ENCODE assay signal across 8 mouse cellular contexts in the genomic region with DNA sequence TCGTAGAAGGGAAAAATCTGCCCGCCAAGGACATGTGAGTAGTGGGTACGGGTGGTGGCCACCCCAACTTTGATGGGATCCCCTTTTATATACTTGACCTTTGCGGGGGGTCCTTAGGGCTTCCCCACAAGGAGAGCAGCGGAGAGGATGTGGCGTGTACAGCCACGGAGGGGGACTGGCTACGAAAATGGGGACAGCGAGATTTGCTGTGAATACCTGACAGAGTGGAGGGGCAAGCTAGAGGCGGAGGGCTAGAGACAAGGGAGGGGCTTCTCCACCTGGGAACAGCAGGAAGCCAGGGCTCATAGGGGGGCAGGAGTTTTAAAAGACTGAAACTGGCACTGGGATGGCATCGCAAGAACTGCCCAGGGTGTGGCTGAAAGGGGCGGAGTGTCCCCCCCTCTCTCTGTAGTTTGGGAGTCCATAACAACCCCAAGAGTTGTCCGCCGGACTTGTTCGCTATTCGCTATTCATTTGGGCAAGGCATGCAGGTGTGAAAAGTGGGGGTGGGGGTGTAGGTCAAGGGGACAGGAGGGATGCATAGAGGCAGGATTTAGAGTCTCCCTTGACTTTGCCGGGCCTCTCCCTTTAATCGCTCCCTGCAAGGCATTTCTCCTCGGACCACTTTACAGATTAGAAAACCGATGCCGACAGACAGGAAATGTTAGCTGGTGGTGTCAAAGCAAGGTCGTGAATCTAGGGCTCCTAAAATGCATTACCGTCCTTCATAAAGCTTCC. TPM values are rescaled to one million over a fixed set of nuclear protein-coding genes. Genes with fewer than 3 reads are reported as not detected.
DNase-seq lines count a peak whose midpoint lies in the region; ATAC-seq and TF ChIP-seq lines count a peak whose summit lies in the region.

No protein-coding gene starts in this region.

- TF ChIP-seq POLR2A in lung, adult 2 months (IDR thresholded peaks at IDR 0.05; ENCODE audit: borderline replicate concordance, extremely low read depth, low read depth, low read length), result no peak

- no peaks in the 10 kb centered on the region for H3K36me3 ChIP-seq in forebrain, embryonic 16.5 days (ENCODE audit: control insufficient read depth, insufficient read depth)
- no peaks in the 10 kb centered on the region for H3K36me3 ChIP-seq in liver, embryonic 16.5 days (ENCODE audit: control insufficient read depth, insufficient read depth)
- no peaks in the 10 kb centered on the region for H3K36me3 ChIP-seq in stomach, embryonic 14.5 days (ENCODE audit: control insufficient read depth, insufficient read depth, low read length)

- peak overlapping the region; percentile 82 for H3K4me3 ChIP-seq in lung, adult 2 months (replicated peaks; ENCODE audit: extremely low read depth, low read depth, low read length)
- peak overlapping the region; percentile 61 for H3K4me3 ChIP-seq in forebrain, embryonic 16.5 days (replicated peaks; ENCODE audit: low read length)
- H3K4me3 ChIP-seq in liver, embryonic 16.5 days (ENCODE audit: low read depth, low read length), result peak overlapping the region; percentile 62
- H3K4me3 ChIP-seq in stomach, embryonic 14.5 days (ENCODE audit: low read depth, low read length), result peak overlapping the region; percentile 46

- H3K4me1 ChIP-seq in lung, adult 2 months (ENCODE audit: control insufficient read depth, insufficient read depth, low read length), result peaks cover 2% of the 10 kb centered on the region; the same call in 1 of the 2 replicates
- peaks cover 19% of the 10 kb centered on the region for H3K4me1 ChIP-seq in forebrain, embryonic 16.5 days (replicated peaks; ENCODE audit: control insufficient read depth, insufficient read depth, low read length)
- H3K4me1 ChIP-seq in liver, embryonic 16.5 days (ENCODE audit: control insufficient read depth, low read depth, low read length), result peaks cover 16% of the 10 kb centered on the region
- H3K4me1 ChIP-seq in stomach, embryonic 14.5 days (ENCODE audit: control insufficient read depth, insufficient read depth, low read length), result peaks cover 10% of the 10 kb centered on the region; the same call in 1 of the 2 replicates

- peak overlapping the region; percentile 64 for H3K9ac ChIP-seq in forebrain, embryonic 16.5 days (replicated peaks; ENCODE audit: low read depth, low read length)
- H3K9ac ChIP-seq in liver, embryonic 16.5 days (ENCODE audit: low read depth, low read length), result peak overlapping the region; percentile 55
- H3K9ac ChIP-seq in stomach, embryonic 14.5 days (replicated peaks; ENCODE audit: low read depth, low read length), result 0 out of 2 replicates have a peak overlapping the region, but pooled peaks have one; percentile 23

- H3K27ac ChIP-seq in forebrain, embryonic 16.5 days (ENCODE audit: low read length), result no peak overlapping the region
- H3K27ac ChIP-seq in liver, embryonic 16.5 days (ENCODE audit: low read length), result no peak overlapping the region
- H3K27ac ChIP-seq in stomach, embryonic 14.5 days (ENCODE audit: low read length), result no peak overlapping the region

- no peaks in the 10 kb centered on the region for H3K9me3 ChIP-seq in forebrain, embryonic 16.5 days (ENCODE audit: control insufficient read depth, low read length)
- no peaks in the 10 kb centered on the region for H3K9me3 ChIP-seq in liver, embryonic 16.5 days (replicated peaks; ENCODE audit: control insufficient read depth, low read length)
- H3K9me3 ChIP-seq in stomach, embryonic 14.5 days (ENCODE audit: control insufficient read depth, low read depth, low read length), result no peaks in the 10 kb centered on the region

- peak overlapping the region; percentile 89 for H3K4me2 ChIP-seq in forebrain, embryonic 16.5 days (ENCODE audit: low read length)
- peak overlapping the region; percentile 90 for H3K4me2 ChIP-seq in liver, embryonic 16.5 days (ENCODE audit: low read depth, low read length)
- H3K4me2 ChIP-seq in stomach, embryonic 14.5 days (replicated peaks; ENCODE audit: low read depth, low read length), result peak overlapping the region; percentile 83

- 3% methylated on average over 23 of the region's 23 CpGs for WGBS in lung, adult 2 months
- WGBS in forebrain, embryonic 16.5 days, result 2% methylated on average over 23 of the region's 23 CpGs
- 4% methylated on average over 23 of the region's 23 CpGs for WGBS in liver, embryonic 16.5 days (ENCODE audit: insufficient replicate concordance)
- 3% methylated on average over 23 of the region's 23 CpGs for WGBS in stomach, embryonic 14.5 days

- peaks cover 5% of the 10 kb centered on the region; the same call in 1 of the 2 replicates for H3K27me3 ChIP-seq in forebrain, embryonic 16.5 days (replicated peaks; ENCODE audit: control insufficient read depth, insufficient read depth, low read length)
- peaks cover 21% of the 10 kb centered on the region for H3K27me3 ChIP-seq in liver, embryonic 16.5 days (ENCODE audit: control insufficient read depth, insufficient read depth, low read depth, low read length)
- H3K27me3 ChIP-seq in stomach, embryonic 14.5 days (ENCODE audit: control insufficient read depth, insufficient read depth, low read length), result no peaks in the 10 kb centered on the region

- DNase-seq in adrenal gland, adult (ENCODE audit: inconsistent age in 2 of 2, low spot score in 1 of 2), result peak; percentile 53 to 77
- no peak for DNase-seq in adrenal gland, postnatal 25 days
- no peak for DNase-seq in lung, adult 2 months
- DNase-seq in lung, postnatal 4 days, result no peak
- DNase-seq in spleen, postnatal 14 days (ENCODE audit: low spot score in 2 of 2), result no peak

- peak; percentile 29 for ATAC-seq in forebrain, embryonic 16.5 days
- no peak for ATAC-seq in liver, embryonic 16.5 days (ENCODE audit: low read depth)
- peak; percentile 2; the same call in 1 of the 2 replicates for ATAC-seq in stomach, embryonic 14.5 days (ENCODE audit: insufficient number of reproducible peaks, insufficient read depth, low FRiP score, low read depth)

- TF ChIP-seq CTCF in lung, adult 2 months (IDR thresholded peaks at IDR 0.05; ENCODE audit: insufficient read depth, low read length), result no peak

RNA-seq across cellular contexts. Expression of gene Rasa4, which starts 0.6 kb away (rescaled TPM):
- total RNA-seq in adrenal gland, postnatal 25 days (2021), result 13.8 and 19.1 TPM in 2 replicates
- polyA plus RNA-seq in lung, adult 2 months (2012; rRNA removed), result 11.8 and 16.1 TPM in 2 replicates
- polyA plus RNA-seq in forebrain, embryonic 16.5 days (2015; fragmentation: Nextera tagmentation; extraction: Ambion mirVana), result 5.9 and 9.1 TPM in 2 replicates
- 1.9 and 2.0 TPM in 2 replicates for polyA plus RNA-seq in liver, embryonic 16.5 days (2015; fragmentation: Nextera tagmentation; extraction: Ambion mirVana)
- 10.2 and 11.0 TPM in 2 replicates for polyA plus RNA-seq in stomach, embryonic 14.5 days (2014; fragmentation: Nextera tagmentation; extraction: Ambion mirVana)

RNA-seq across cellular contexts. Expression of gene Upk3bl, which starts 30.0 kb away (rescaled TPM):
- not detected in 2 replicates for total RNA-seq in adrenal gland, postnatal 25 days (2021)
- polyA plus RNA-seq in lung, adult 2 months (2012; rRNA removed), result 4.2 TPM in 1 of 2 replicates, not detected in the other
- polyA plus RNA-seq in forebrain, embryonic 16.5 days (2015; fragmentation: Nextera tagmentation; extraction: Ambion mirVana), result not detected in 2 replicates
- polyA plus RNA-seq in liver, embryonic 16.5 days (2015; fragmentation: Nextera tagmentation; extraction: Ambion mirVana), result not detected in 2 replicates
- 62.4 and 63.0 TPM in 2 replicates for polyA plus RNA-seq in stomach, embryonic 14.5 days (2014; fragmentation: Nextera tagmentation; extraction: Ambion mirVana)

RNA-seq across cellular contexts. Expression of gene Polr2j, which starts 32.1 kb away (rescaled TPM):
- 76.9 and 82.2 TPM in 2 replicates for total RNA-seq in adrenal gland, postnatal 25 days (2021)
- 35.0 and 37.1 TPM in 2 replicates for polyA plus RNA-seq in lung, adult 2 months (2012; rRNA removed)
- 214 and 228 TPM in 2 replicates for polyA plus RNA-seq in forebrain, embryonic 16.5 days (2015; fragmentation: Nextera tagmentation; extraction: Ambion mirVana)
- polyA plus RNA-seq in liver, embryonic 16.5 days (2015; fragmentation: Nextera tagmentation; extraction: Ambion mirVana), result 104 and 118 TPM in 2 replicates
- polyA plus RNA-seq in stomach, embryonic 14.5 days (2014; fragmentation: Nextera tagmentation; extraction: Ambion mirVana), result 239 and 243 TPM in 2 replicates

RNA-seq across cellular contexts. Expression of gene Upk3b, which starts 46.0 kb away (rescaled TPM):
- total RNA-seq in adrenal gland, postnatal 25 days (2021), result 1.4 and 3.0 TPM in 2 replicates
- polyA plus RNA-seq in lung, adult 2 months (2012; rRNA removed), result 62.7 and 76.3 TPM in 2 replicates
- not detected in 2 replicates for polyA plus RNA-seq in forebrain, embryonic 16.5 days (2015; fragmentation: Nextera tagmentation; extraction: Ambion mirVana)
- 2.9 and 3.6 TPM in 2 replicates for polyA plus RNA-seq in liver, embryonic 16.5 days (2015; fragmentation: Nextera tagmentation; extraction: Ambion mirVana)
- 23.7 and 27.1 TPM in 2 replicates for polyA plus RNA-seq in stomach, embryonic 14.5 days (2014; fragmentation: Nextera tagmentation; extraction: Ambion mirVana)

RNA-seq across cellular contexts. Expression of gene Lrwd1, which starts 51.6 kb away (rescaled TPM):
- 13.8 and 14.3 TPM in 2 replicates for total RNA-seq in adrenal gland, postnatal 25 days (2021)
- polyA plus RNA-seq in lung, adult 2 months (2012; rRNA removed), result 32.3 and 35.4 TPM in 2 replicates
- 32.1 and 32.7 TPM in 2 replicates for polyA plus RNA-seq in forebrain, embryonic 16.5 days (2015; fragmentation: Nextera tagmentation; extraction: Ambion mirVana)
- polyA plus RNA-seq in liver, embryonic 16.5 days (2015; fragmentation: Nextera tagmentation; extraction: Ambion mirVana), result 30.5 and 33.9 TPM in 2 replicates
- polyA plus RNA-seq in stomach, embryonic 14.5 days (2014; fragmentation: Nextera tagmentation; extraction: Ambion mirVana), result 28.7 and 28.8 TPM in 2 replicates

Comparison
In these comparisons a context has a peak if more than half of its experiments do, and no peak if none do; other contexts are left out.
1. DNase-seq: peak in adrenal gland, adult (2 of 2); none in adrenal gland, postnatal 25 days (single experiment), lung, adult 2 months (single experiment), lung, postnatal 4 days (0 of 2) and spleen, postnatal 14 days (0 of 2).
2. RNA of gene Upk3bl, which starts 30.0 kb away (polyA plus RNA-seq): 62.4 to 63.0 TPM in stomach, embryonic 14.5 days; 4.2 TPM in lung, adult 2 months, not detected in forebrain, embryonic 16.5 days and not detected in liver, embryonic 16.5 days; every median in the first group is over 10 times any median in the second.
3. Peak in every context shown above with its lines, with median percentiles within 50 percentile points of each other: H3K4me3 ChIP-seq, H3K4me2 ChIP-seq and H3K9ac ChIP-seq.